Mouse (Mus musculus) ES-E14 (cell line): ENCODE measurements around the gene B3gat3.

Source experiments
- CHD2 ChIP-seq: IDR thresholded peaks from 2 replicates; pipeline ENCODE4 v1.6.1; 2014; ENCODE audit warnings: mild to moderate bottlenecking, low read depth, low read length, inconsistent platforms
- HCFC1 ChIP-seq: IDR thresholded peaks from 2 replicates; pipeline ENCODE4 v1.6.1; 2012; ENCODE audit warnings: low read length, inconsistent platforms, borderline replicate concordance; ENCODE audit not compliant: insufficient read depth
- MAFK ChIP-seq: IDR thresholded peaks from 2 replicates; pipeline ENCODE4 v1.6.1; 2014; ENCODE audit warnings: mild to moderate bottlenecking, low read depth, low read length, inconsistent platforms; ENCODE audit not compliant: insufficient read depth
- ZC3H11A ChIP-seq: IDR thresholded peaks from 2 replicates; pipeline ENCODE4 v1.6.1; 2012; ENCODE audit warnings: low read depth, mild to moderate bottlenecking, inconsistent platforms, low read length, borderline replicate concordance
- ZNF384 ChIP-seq: IDR thresholded peaks from 2 replicates; pipeline ENCODE4 v1.6.1; 2012; ENCODE audit warnings: low read depth, low read length, inconsistent platforms

DNA sequence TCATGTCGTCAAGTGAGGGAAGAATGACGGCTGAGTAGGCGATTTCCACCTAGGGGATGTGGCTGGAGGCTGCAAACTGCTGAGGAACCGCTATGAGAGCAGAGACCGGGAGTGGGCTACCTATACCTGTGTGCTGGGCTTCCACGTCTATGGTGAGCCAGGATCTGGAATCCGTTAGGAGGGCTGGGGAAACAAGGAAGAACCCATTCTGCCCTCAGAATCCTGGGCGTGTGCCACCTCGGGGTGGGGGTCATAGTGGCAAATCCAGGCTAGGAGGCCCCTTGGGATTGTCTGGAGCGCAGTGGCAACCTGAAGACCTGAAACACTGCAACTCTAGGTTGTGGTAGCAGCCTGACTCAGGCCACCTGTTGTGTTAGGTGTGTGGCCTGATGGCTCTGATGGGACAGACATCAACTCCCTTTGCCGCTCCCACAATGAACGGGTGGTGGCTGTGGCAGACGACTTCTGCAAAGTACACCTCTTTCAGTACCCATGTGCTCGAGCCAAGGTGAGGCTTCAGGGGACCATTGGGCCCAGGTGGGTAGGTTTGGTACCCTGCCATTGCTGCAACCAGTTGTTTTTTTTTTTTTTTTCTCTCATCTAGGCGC lies 20.5 kb downstream of the B3gat3 start:
- TF ChIP-seq ZC3H11A: no peak
- TF ChIP-seq ZNF384: 0 out of 2 replicates have a peak, but pooled peaks have one; percentile 26
- no peak for TF ChIP-seq HCFC1
- no peak for TF ChIP-seq CHD2
- no peak for TF ChIP-seq MAFK
